ENCODE assay signal across 24 mouse cellular contexts in the genomic region with DNA sequence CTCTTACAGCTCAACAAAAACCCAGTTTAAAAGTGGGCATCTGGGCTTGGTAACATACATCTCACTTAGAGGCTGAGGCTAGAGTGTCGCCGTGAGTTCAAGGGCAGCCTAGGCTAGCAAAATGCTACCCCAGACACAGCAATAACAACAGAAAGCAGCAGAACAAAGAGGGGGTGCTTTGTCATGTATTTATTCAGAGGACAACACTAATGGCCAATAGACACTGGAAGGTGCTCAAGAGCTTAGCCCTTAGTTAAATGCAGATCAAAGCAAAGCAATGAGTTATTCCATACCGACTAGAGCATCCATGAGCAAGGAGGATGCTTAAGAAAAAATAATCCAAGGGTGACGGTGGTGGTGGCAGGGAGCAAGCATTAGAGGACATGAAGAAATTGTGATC.
"Had no signal": no experiment of that assay in that cellular context is flagged by ENCODE, and none has a peak within 500 bp of the region (broad histone marks: within the 10 kb centered on the region; RNA-seq: fewer than 3 reads in every experiment).

No protein-coding gene starts in this region.

- H3K4me1 ChIP-seq: heart, embryonic 10.5 days; liver, embryonic 12.5 days had no signal

- H3K4me3 ChIP-seq: gastrocnemius, adult 2 months; heart, embryonic 10.5 days; heart, embryonic 12.5 days; hindbrain, embryonic 13.5 days; hindbrain, embryonic 15.5 days; kidney, embryonic 15.5 days; layer of hippocampus, adult 2 months; limb, embryonic 13.5 days; limb, embryonic 15.5 days; liver, embryonic 12.5 days had no signal

- H3K27ac ChIP-seq: gastrocnemius, adult 2 months; heart, embryonic 10.5 days; hindbrain, embryonic 13.5 days; hindbrain, embryonic 15.5 days; hindbrain, postnatal 0 days; kidney, embryonic 15.5 days; kidney, postnatal 0 days; layer of hippocampus, adult 2 months; limb, embryonic 13.5 days; limb, embryonic 15.5 days; liver, embryonic 12.5 days; liver, embryonic 14.5 days had no signal

- DNase-seq: gastrocnemius, adult 2 months; gastrocnemius, postnatal 10 days; gastrocnemius, postnatal 25 days; heart, adult 18-20 months; heart, postnatal 10 days; kidney, adult 11 months; kidney, adult 2 months; kidney, adult 9 months; kidney, postnatal 14 days; kidney, postnatal 36 days; layer of hippocampus, postnatal 36 days; left cerebral cortex, postnatal 4 days had no signal
